Mouse (Mus musculus) MEL (cell line): Measurements from ENCODE around the gene Cdkn3. TPM values are rescaled to one million over a fixed set of nuclear protein-coding genes. Genes with fewer than 3 reads are reported as not detected.

Source experiments
- DNase-seq: peaks from one replicate; pipeline ENCODE4 v3.0.0; 2011; ENCODE audit warnings: low read depth, low spot score
- H3K27ac ChIP-seq: 2 replicates; pipeline ENCODE4 v1.5.1; 2012; ENCODE audit warnings: low read depth, mild to moderate bottlenecking, control low read depth, low read length, moderate library complexity; ENCODE audit not compliant: control insufficient read depth
- H3K27me3 ChIP-seq, 2 experiments: fragments of 150-350 bp in 1 of 2; sonication (generic) in 1 of 2; 2 replicates each; pipeline ENCODE4 v1.6.1; 2012; ENCODE audit warnings: low read length in 2 of 2, mild to moderate bottlenecking in 2 of 2, improper control_type of control experiment in 1 of 2, moderate library complexity in 1 of 2; ENCODE audit not compliant: insufficient read depth in 2 of 2, control insufficient read depth in 1 of 2
- H3K36me3 ChIP-seq, 2 experiments: 2 replicates each; pipeline ENCODE4 v1.6.1; 2012 to 2014; ENCODE audit warnings: low read length in 2 of 2, improper control_type of control experiment in 1 of 2, inconsistent platforms in 1 of 2, mild to moderate bottlenecking in 1 of 2; ENCODE audit not compliant: insufficient read depth in 2 of 2, control insufficient read depth in 1 of 2
- H3K4me1 ChIP-seq, 2 experiments: fragments of 150-350 bp in 1 of 2; sonication (generic) in 1 of 2; 2 replicates each; pipeline ENCODE4 v1.6.1; 2012; ENCODE audit warnings: low read length in 2 of 2, improper control_type of control experiment in 1 of 2, mild to moderate bottlenecking in 1 of 2; ENCODE audit not compliant: insufficient read depth in 2 of 2, control insufficient read depth in 1 of 2
- H3K4me3 ChIP-seq, 2 experiments: fragments of 150-350 bp in 1 of 2; sonication (generic) in 1 of 2; 2 replicates each; pipeline ENCODE4 v1.5.1; 2012; ENCODE audit warnings: low read depth in 2 of 2, low read length in 2 of 2, mild to moderate bottlenecking in 2 of 2, moderate library complexity in 2 of 2, control low read depth in 1 of 2, improper control_type of control experiment in 1 of 2; ENCODE audit not compliant: control insufficient read depth in 1 of 2, insufficient read depth in 1 of 2
- H3K79me2 ChIP-seq: 2 replicates; pipeline ENCODE4 v1.6.1; 2012; ENCODE audit warnings: mild to moderate bottlenecking, low read length, moderate library complexity; ENCODE audit not compliant: control insufficient read depth, poor library complexity, insufficient read depth
- H3K9ac ChIP-seq: 2 replicates; pipeline ENCODE4 v1.6.1; 2012; ENCODE audit warnings: low read depth, mild to moderate bottlenecking, control low read depth, low read length, moderate library complexity; ENCODE audit not compliant: control insufficient read depth, poor library complexity, severe bottlenecking
- H3K9me3 ChIP-seq: fragments of 150-350 bp; sonication (generic); replicated peaks from 2 replicates; pipeline ENCODE4 v1.6.1; 2012; ENCODE audit warnings: mild to moderate bottlenecking, low read length, improper control_type of control experiment, moderate library complexity; ENCODE audit not compliant: insufficient read depth
- BHLHE40 ChIP-seq: IDR thresholded peaks from 2 replicates; pipeline ENCODE4 v1.6.1; 2012; ENCODE audit warnings: low read depth, mild to moderate bottlenecking, inconsistent platforms, low read length, improper control_type of control experiment, borderline replicate concordance
- CHD1 ChIP-seq: IDR thresholded peaks from 2 replicates; pipeline ENCODE4 v1.6.1; 2012; ENCODE audit warnings: low read depth, mild to moderate bottlenecking, inconsistent platforms, low read length, improper control_type of control experiment
- CHD2 ChIP-seq: IDR thresholded peaks from 2 replicates; pipeline ENCODE4 v1.6.1; 2011; ENCODE audit warnings: low read length, improper control_type of control experiment
- ELF1 ChIP-seq: IDR thresholded peaks from 2 replicates; pipeline ENCODE4 v1.6.1; 2014; ENCODE audit warnings: low read depth, mild to moderate bottlenecking, inconsistent platforms, low read length, improper control_type of control experiment, moderate library complexity
- EP300 ChIP-seq, 2 experiments: IDR thresholded peaks; 2 replicates each; pipeline ENCODE4 v1.6.1; 2011; ENCODE audit warnings: improper control_type of control experiment in 2 of 2, low read length in 2 of 2, low read depth in 1 of 2, mild to moderate bottlenecking in 1 of 2
- ETS1 ChIP-seq: IDR thresholded peaks from 2 replicates; pipeline ENCODE4 v1.6.1; 2012; ENCODE audit warnings: low read depth, mild to moderate bottlenecking, inconsistent platforms, low read length, improper control_type of control experiment, moderate library complexity
- GABPA ChIP-seq: IDR thresholded peaks from 2 replicates; pipeline ENCODE4 v1.6.1; 2012; ENCODE audit warnings: low read depth, mild to moderate bottlenecking, inconsistent platforms, low read length, improper control_type of control experiment, moderate library complexity
- GATA1 ChIP-seq: IDR thresholded peaks from 2 replicates; pipeline ENCODE4 v1.6.1; 2011; ENCODE audit warnings: low read depth, low read length, improper control_type of control experiment
- HCFC1 ChIP-seq: IDR thresholded peaks from 2 replicates; pipeline ENCODE4 v1.6.1; 2012; ENCODE audit warnings: low read depth, mild to moderate bottlenecking, inconsistent platforms, low read length, improper control_type of control experiment, moderate library complexity
- JUND ChIP-seq: IDR thresholded peaks from 2 replicates; pipeline ENCODE4 v1.6.1; 2011; ENCODE audit warnings: low read depth, mild to moderate bottlenecking, improper control_type of control experiment, low read length
- MAFK ChIP-seq: IDR thresholded peaks from 2 replicates; pipeline ENCODE4 v1.6.1; 2011; ENCODE audit warnings: low read depth, mild to moderate bottlenecking, low read length, improper control_type of control experiment, borderline replicate concordance
- MAZ ChIP-seq: IDR thresholded peaks from 2 replicates; pipeline ENCODE4 v1.6.1; 2012; ENCODE audit warnings: low read depth, mild to moderate bottlenecking, inconsistent platforms, low read length, improper control_type of control experiment
- MEF2A ChIP-seq: IDR thresholded peaks from 2 replicates; pipeline ENCODE4 v1.6.1; 2014; ENCODE audit warnings: low read depth, mild to moderate bottlenecking, inconsistent platforms, low read length, improper control_type of control experiment; ENCODE audit not compliant: poor library complexity, insufficient replicate concordance, severe bottlenecking; ENCODE audit errors: extremely low read depth
- MYB ChIP-seq: IDR thresholded peaks from 2 replicates; pipeline ENCODE4 v1.6.1; 2011; ENCODE audit warnings: mild to moderate bottlenecking, low read depth, low read length, improper control_type of control experiment
- NRF1 ChIP-seq: IDR thresholded peaks from 2 replicates; pipeline ENCODE4 v1.6.1; 2014; ENCODE audit warnings: low read depth, mild to moderate bottlenecking, inconsistent platforms, low read length, improper control_type of control experiment, moderate library complexity; ENCODE audit not compliant: poor library complexity, insufficient read depth, severe bottlenecking
- POLR2A ChIP-seq, 2 experiments: IDR thresholded peaks; 2 replicates each; pipeline ENCODE4 v1.6.1; 2011 to 2012; ENCODE audit warnings: low read length in 2 of 2, mild to moderate bottlenecking in 2 of 2, control low read depth in 1 of 2, improper control_type of control experiment in 1 of 2, low read depth in 1 of 2, moderate library complexity in 1 of 2; ENCODE audit not compliant: control insufficient read depth in 1 of 2, insufficient read depth in 1 of 2, poor library complexity in 1 of 2
- POLR2AphosphoS2 ChIP-seq: IDR thresholded peaks from 2 replicates; pipeline ENCODE4 v1.6.1; 2011; ENCODE audit warnings: low read length, improper control_type of control experiment
- POLR2AphosphoS5 ChIP-seq: IDR thresholded peaks from 2 replicates; pipeline ENCODE4 v1.6.1; 2012; ENCODE audit warnings: low read depth, borderline replicate concordance, mild to moderate bottlenecking, inconsistent platforms, low read length, moderate library complexity, mixed read lengths
- RCOR1 ChIP-seq: IDR thresholded peaks from 2 replicates; pipeline ENCODE4 v1.6.1; 2012; ENCODE audit warnings: low read depth, mild to moderate bottlenecking, inconsistent platforms, low read length, improper control_type of control experiment
- SMC3 ChIP-seq: IDR thresholded peaks from 2 replicates; pipeline ENCODE4 v1.6.1; 2011; ENCODE audit warnings: low read depth, low read length, improper control_type of control experiment
- UBTF ChIP-seq: IDR thresholded peaks from 2 replicates; pipeline ENCODE4 v1.6.1; 2012; ENCODE audit warnings: low read depth, mild to moderate bottlenecking, inconsistent platforms, low read length, improper control_type of control experiment, moderate library complexity, borderline replicate concordance; ENCODE audit not compliant: insufficient read depth
- USF1 ChIP-seq: IDR thresholded peaks from 2 replicates; pipeline ENCODE4 v1.6.1; 2014; ENCODE audit warnings: low read depth, mild to moderate bottlenecking, inconsistent platforms, low read length, improper control_type of control experiment, moderate library complexity
- USF2 ChIP-seq, 2 experiments: IDR thresholded peaks; 2 replicates each; pipeline ENCODE4 v1.6.1; 2011 to 2012; ENCODE audit warnings: improper control_type of control experiment in 2 of 2, low read length in 2 of 2, borderline replicate concordance in 1 of 2, inconsistent platforms in 1 of 2, low read depth in 1 of 2, mild to moderate bottlenecking in 1 of 2; ENCODE audit not compliant: insufficient read depth in 1 of 2
- ZC3H11A ChIP-seq: IDR thresholded peaks from 2 replicates; pipeline ENCODE4 v1.6.1; 2012; ENCODE audit warnings: low read depth, mild to moderate bottlenecking, inconsistent platforms, low read length, improper control_type of control experiment
- ZMIZ1 ChIP-seq: IDR thresholded peaks from 2 replicates; pipeline ENCODE4 v1.6.1; 2012; ENCODE audit warnings: low read depth, mild to moderate bottlenecking, inconsistent platforms, low read length, improper control_type of control experiment, moderate library complexity
- polyA plus RNA-seq, 2 experiments: library from polyadenylated mRNA; stranded (reverse) in 1 of 2; unstranded in 1 of 2; fragments of >175 nt in 1 of 2; fragments of >200 nt in 1 of 2; gene quantifications; 2 replicates each; pipeline versions ENCODE4 v1.2.1 to v1.2.4; 2012; ENCODE audit warnings: low replicate concordance in 2 of 2, low read depth in 1 of 2; ENCODE audit not compliant: insufficient read length in 2 of 2, insufficient read depth in 1 of 2, missing spikeins in 1 of 2
- total RNA-seq: library from RNA; depleted of rRNA; stranded (reverse); fragments of 300-350 nt; gene quantifications from 2 replicates; pipeline ENCODE4 v1.2.3, GENCODE M21; 2012

The Cdkn3 gene
- total and polyA plus RNA-seq, 3 experiments, result 15.7 to 19.6 TPM; not detected in 1

DNA sequence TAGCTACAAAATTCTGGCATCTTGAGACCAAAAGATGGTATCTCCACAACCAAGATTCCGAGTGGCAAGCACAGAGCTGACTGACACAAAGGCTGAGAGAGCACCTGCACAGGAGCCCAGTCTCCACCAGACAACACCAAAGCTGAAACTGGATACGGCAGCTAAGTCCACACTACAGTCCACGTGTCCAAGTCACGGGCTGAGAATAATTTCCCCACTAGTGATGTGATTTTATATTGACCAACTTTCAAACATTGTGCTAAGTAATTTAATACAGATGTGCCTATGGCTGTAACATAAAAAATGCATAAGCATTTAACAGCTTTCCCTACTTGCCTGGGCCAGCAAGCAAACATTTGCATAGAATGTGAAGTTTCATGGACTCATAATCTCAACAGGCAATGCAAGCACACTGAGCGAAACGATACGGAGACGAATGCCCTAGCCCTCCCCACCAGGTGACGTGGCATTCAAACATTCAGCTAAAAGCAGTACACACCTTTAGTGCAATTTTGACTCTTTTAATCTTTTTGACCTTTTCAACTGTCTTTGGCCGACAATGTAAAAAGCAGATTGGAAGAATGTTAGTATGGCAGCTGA is 23.1 kb downstream of the Cdkn3 start:
- TF ChIP-seq MAZ, result no peak
- TF ChIP-seq CHD1, result no peak
- no peak for TF ChIP-seq HCFC1
- no peak for TF ChIP-seq UBTF
- no peak for TF ChIP-seq USF2 (IDR thresholded peaks at IDR 0.05; ENCODE audit: borderline replicate concordance in 1 of 2, insufficient read depth in 1 of 2, low read depth in 1 of 2, low read length in 2 of 2)
- no peak for TF ChIP-seq ZC3H11A
- no peak for TF ChIP-seq CHD2
- TF ChIP-seq POLR2A (IDR thresholded peaks at IDR 0.05; ENCODE audit: control insufficient read depth in 1 of 2, insufficient read depth in 1 of 2, low read depth in 1 of 2, low read length in 2 of 2, poor library complexity in 1 of 2), result no peak
- no peak for TF ChIP-seq BHLHE40
- no peak for TF ChIP-seq NRF1
- TF ChIP-seq GABPA, result no peak
- no peak for TF ChIP-seq MYB
- TF ChIP-seq SMC3, result no peak
- no peak for TF ChIP-seq MAFK
- TF ChIP-seq USF1, result no peak
- TF ChIP-seq POLR2AphosphoS5, result no peak
- TF ChIP-seq ELF1, result no peak
- H3K27me3 ChIP-seq, result no peaks in the 10 kb centered on the region
- H3K9ac ChIP-seq, result no peak overlapping the region
- H3K36me3 ChIP-seq, result peaks cover 2 to 28% of the 10 kb centered on the region in 2 experiments
- H3K79me2 ChIP-seq, result peaks cover 53% of the 10 kb centered on the region
- no peak for DNase-seq
- H3K4me3 ChIP-seq, result no peak overlapping the region
- no peak overlapping the region for H3K27ac ChIP-seq
- no peaks in the 10 kb centered on the region for H3K9me3 ChIP-seq
- H3K4me1 ChIP-seq, result peaks cover 0 to 6% of the 10 kb centered on the region in 2 experiments; a peak in 2 of 4 replicates

DNA sequence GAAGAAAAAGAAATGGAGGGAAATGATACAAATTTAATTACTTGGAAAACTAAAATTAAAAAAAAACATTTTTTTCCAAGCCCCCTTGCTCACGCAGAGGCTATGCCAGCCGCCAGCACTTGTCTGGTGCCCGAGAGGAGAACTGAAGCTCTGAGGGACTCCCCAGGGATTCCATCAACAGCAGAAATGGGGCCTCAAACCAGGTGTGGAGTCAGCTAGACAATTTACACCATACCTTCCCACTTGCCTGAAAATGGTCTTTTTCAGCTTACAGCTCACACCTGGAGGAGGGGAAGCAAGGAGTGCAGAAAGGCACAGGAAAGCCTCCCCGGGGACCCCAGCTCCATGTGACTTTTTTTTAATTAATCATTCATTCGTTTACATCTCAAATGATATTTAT is 24.9 kb downstream of the Cdkn3 start:
- Histone ChIP-seq H3K4me1 (peaks cover 2 to 16% of the 10 kb centered on the region in 2 experiments; a peak in 3 of 4 replicates), H3K9me3 (no peaks in the 10 kb centered on the region), H3K27me3 (no peaks in the 10 kb centered on the region), H3K36me3 (peaks cover 2 to 18% of the 10 kb centered on the region in 2 experiments), H3K27ac (no peak overlapping the region), H3K4me3 (no peak overlapping the region), H3K79me2 (peaks cover 53% of the 10 kb centered on the region)
- no peak for DNase-seq
- TF ChIP-seq MEF2A (no peak), BHLHE40 (no peak), MYB (no peak), CHD1 (no peak), POLR2AphosphoS2 (no peak), ZMIZ1 (no peak), UBTF (no peak), CHD2 (no peak), GATA1 (no peak), GABPA (no peak), RCOR1 (no peak), JUND (no peak), ZC3H11A (no peak), EP300 (IDR thresholded peaks at IDR 0.05; ENCODE audit: low read depth in 1 of 2, low read length in 2 of 2) (no peak), ETS1 (no peak), SMC3 (no peak)
- TF ChIP-seq, all 39 proteins: peak for 0
- no peak overlapping the region for H3K9ac ChIP-seq
